Mouse (Mus musculus): Measurements from ENCODE around the gene Asb2.

DNA sequence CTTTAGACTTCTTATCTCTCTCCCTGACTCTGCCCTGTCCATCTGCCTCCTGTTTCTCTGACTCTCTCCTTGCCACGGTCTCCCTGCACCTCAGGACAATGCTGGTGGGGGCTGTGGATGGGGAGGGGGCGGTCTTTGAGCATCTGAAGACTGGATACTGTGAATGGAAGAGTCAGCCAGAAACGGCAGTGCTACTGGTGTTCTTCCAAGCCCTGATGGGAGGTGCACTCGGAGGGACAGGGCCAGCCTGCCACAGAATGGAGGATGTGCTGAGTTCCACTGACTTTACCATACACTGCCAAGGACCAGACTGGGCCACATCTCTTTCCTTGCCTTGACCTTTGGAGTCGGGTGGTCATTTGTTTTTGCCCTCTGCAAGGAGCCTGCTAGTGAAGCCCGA lies 72.9 kb downstream of the Asb2 start:
- TF ChIP-seq EP300 (IDR thresholded peaks at IDR 0.05; ENCODE audit: low read depth) (no peak), CTCF (IDR thresholded peaks at IDR 0.05; ENCODE audit: low read depth) (no peak)
